Comparison of ENCODE assay signal across 26 mouse cellular contexts in the genomic region with DNA sequence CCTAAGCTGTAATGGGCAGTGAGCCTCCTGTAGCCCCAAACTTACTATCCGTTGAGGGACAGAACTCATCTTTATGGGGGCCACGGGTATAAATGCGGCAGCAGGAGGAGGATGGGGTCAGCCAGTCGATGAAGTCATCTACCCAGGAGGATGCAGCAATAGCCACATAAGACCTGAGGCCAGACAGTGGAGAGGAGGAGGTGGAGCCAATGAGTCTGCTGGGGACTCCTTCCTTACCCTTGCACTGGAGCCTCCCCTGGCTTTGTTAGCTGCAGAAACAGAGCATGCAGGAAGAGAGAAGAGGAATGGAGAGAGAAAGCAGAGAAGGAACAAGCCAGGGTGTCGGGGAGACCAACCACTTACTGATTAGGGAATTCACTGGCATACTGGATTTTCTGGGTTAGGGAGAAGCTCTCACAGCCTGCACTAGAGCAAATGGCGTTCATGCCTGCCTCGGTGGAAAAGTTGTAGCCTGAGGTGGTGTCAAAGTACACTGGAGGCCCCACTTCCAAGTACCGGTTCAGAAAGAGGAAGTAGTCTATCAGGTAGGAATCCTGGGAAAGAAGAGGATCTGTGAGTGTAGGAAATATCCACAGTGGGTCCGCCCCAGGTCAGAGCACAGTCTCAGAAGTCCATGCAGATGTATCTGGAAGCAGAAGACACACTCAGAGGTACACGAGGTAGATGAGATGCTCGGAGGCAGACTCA. TPM values are rescaled to one million over a fixed set of nuclear protein-coding genes. Genes with fewer than 3 reads are reported as not detected.
DNase-seq lines count a peak whose midpoint lies in the region; ATAC-seq and TF ChIP-seq lines count a peak whose summit lies in the region.
"Had no signal": no experiment of that assay in that cellular context is flagged by ENCODE, and none has a peak within 500 bp of the region (broad histone marks: within the 10 kb centered on the region; RNA-seq: fewer than 3 reads in every experiment).

No protein-coding gene starts in this region.

- H3K4me1 ChIP-seq in intestine, embryonic 16.5 days (ENCODE audit: control insufficient read depth, insufficient read depth, low read length), result no peaks in the 10 kb centered on the region
- H3K4me1 ChIP-seq: embryonic facial prominence, embryonic 13.5 days; embryonic facial prominence, embryonic 15.5 days; forebrain, embryonic 10.5 days; forebrain, embryonic 12.5 days had no signal

- H3K4me2 ChIP-seq in intestine, embryonic 16.5 days (ENCODE audit: low read depth, low read length), result peak overlapping the region; percentile 25; the same call in 1 of the 2 replicates
- H3K4me2 ChIP-seq: embryonic facial prominence, embryonic 13.5 days; embryonic facial prominence, embryonic 15.5 days; forebrain, embryonic 12.5 days had no signal

- H3K27me3 ChIP-seq in intestine, embryonic 16.5 days (replicated peaks; ENCODE audit: control insufficient read depth, insufficient read depth, low read length), result no peaks in the 10 kb centered on the region
- H3K27me3 ChIP-seq: embryonic facial prominence, embryonic 13.5 days; embryonic facial prominence, embryonic 15.5 days had no signal

- TF ChIP-seq CTCF in left cerebral cortex, adult 2 months (IDR thresholded peaks at IDR 0.05), result no peak

- H3K9ac ChIP-seq in intestine, embryonic 16.5 days (ENCODE audit: low read depth, low read length), result no peak overlapping the region; the same call in 1 of the 2 replicates
- H3K9ac ChIP-seq: embryonic facial prominence, embryonic 13.5 days; embryonic facial prominence, embryonic 15.5 days; forebrain, embryonic 12.5 days had no signal

- no peak for DNase-seq in layer of hippocampus, postnatal 36 days
- DNase-seq in right cerebral cortex, postnatal 10 days (ENCODE audit: low spot score in 2 of 2), result no peak
- no peak for DNase-seq in left cerebral cortex, adult 2 months (ENCODE audit: extremely low spot score in 1 of 2, low spot score in 2 of 2)
- DNase-seq: adrenal gland, adult 8-10 months; adrenal gland, postnatal 14 days; adrenal gland, postnatal 36 days; cerebellum, adult 11-12 months; cerebellum, adult 2 months; cerebellum, adult 9-11 months; cerebellum, postnatal 14 days; cerebellum, postnatal 36 days; embryo, embryonic 11 days had no signal

- H3K36me3 ChIP-seq in intestine, embryonic 16.5 days (ENCODE audit: control insufficient read depth, insufficient read depth, low read length), result no peaks in the 10 kb centered on the region
- H3K36me3 ChIP-seq: embryonic facial prominence, embryonic 13.5 days; embryonic facial prominence, embryonic 15.5 days; forebrain, embryonic 10.5 days; forebrain, embryonic 12.5 days had no signal

- H3K9me3 ChIP-seq in intestine, embryonic 16.5 days (ENCODE audit: control insufficient read depth, low read length), result no peaks in the 10 kb centered on the region
- H3K9me3 ChIP-seq: embryonic facial prominence, embryonic 13.5 days; embryonic facial prominence, embryonic 15.5 days; forebrain, embryonic 10.5 days; forebrain, embryonic 12.5 days had no signal

- peak; percentile 22; the same call in 1 of the 2 replicates for ATAC-seq in granulocyte monocyte progenitor cell, adult 5-6 weeks (replicated peaks; ENCODE audit: poor library complexity, severe bottlenecking)
- peak; percentile 76 for ATAC-seq in intestine, embryonic 16.5 days
- ATAC-seq: activated CD4-positive, CD25-positive, alpha-beta regulatory T cell, adult 4 months; forebrain, embryonic 14.5 days; forebrain, embryonic 16.5 days; Patski had no signal

- WGBS in intestine, embryonic 16.5 days, result 75% methylated on average over 11 of the region's 11 CpGs

- intact Hi-C loops in left cerebral cortex, adult 2 months (cut with DNase I), result no loop called here

- H3K27ac ChIP-seq in intestine, embryonic 16.5 days (ENCODE audit: low read length), result peak overlapping the region; percentile 14
- H3K27ac ChIP-seq in left cerebral cortex, adult 2 months, result no peak overlapping the region
- H3K27ac ChIP-seq: embryonic facial prominence, embryonic 13.5 days; embryonic facial prominence, embryonic 15.5 days; forebrain, embryonic 10.5 days; forebrain, embryonic 12.5 days had no signal

- H3K4me3 ChIP-seq in intestine, embryonic 16.5 days (ENCODE audit: low read length), result no peak overlapping the region
- no peak overlapping the region for H3K4me3 ChIP-seq in left cerebral cortex, adult 2 months
- H3K4me3 ChIP-seq: embryonic facial prominence, embryonic 13.5 days; embryonic facial prominence, embryonic 15.5 days; erythroblast, embryonic 14.5 days; forebrain, embryonic 10.5 days; forebrain, embryonic 12.5 days had no signal

RNA-seq across cellular contexts. Expression of a gene that starts 11.6 kb away (rescaled TPM):
- not detected in 2 replicates for total RNA-seq in granulocyte monocyte progenitor cell, adult 5-6 weeks (2014; fragmentation: Nextera tagmentation)
- total RNA-seq in granulocyte monocyte progenitor cell, adult 5-6 weeks (2017), result not detected in 2 replicates
- 26.5 and 43.4 TPM in 2 replicates for polyA plus RNA-seq in intestine, embryonic 16.5 days (2015; fragmentation: Nextera tagmentation; extraction: Ambion mirVana)
- under 1 TPM; 0.28 to 0.30 TPM for total RNA-seq in layer of hippocampus, postnatal 36 days (2021)
- total RNA-seq in left cerebral cortex, adult 2 months (2021), result 1 to 10 TPM in 1 of 2 experiments, under 1 TPM in 1; 0.77 to 1.0 TPM
- total RNA-seq: adrenal gland, postnatal 14 days; common myeloid progenitor, adult 5-6 weeks; MEL had no signal
- polyA plus RNA-seq: activated CD4-positive, CD25-positive, alpha-beta regulatory T cell, adult 4 months; embryonic facial prominence, embryonic 11.5 days; erythroblast, embryonic 14.5 days; forebrain, embryonic 10.5 days; forebrain, embryonic 12.5 days had no signal

RNA-seq across cellular contexts. Expression of a gene that starts 18.1 kb away (rescaled TPM):
- total RNA-seq in granulocyte monocyte progenitor cell, adult 5-6 weeks (2014; fragmentation: Nextera tagmentation), result 27.0 and 29.7 TPM in 2 replicates
- total RNA-seq in granulocyte monocyte progenitor cell, adult 5-6 weeks (2017), result 27.0 and 35.4 TPM in 2 replicates
- polyA plus RNA-seq in intestine, embryonic 16.5 days (2015; fragmentation: Nextera tagmentation; extraction: Ambion mirVana), result 28.4 and 33.3 TPM in 2 replicates
- 100 to 1,000 TPM; 108 to 114 TPM for total RNA-seq in layer of hippocampus, postnatal 36 days (2021)
- total RNA-seq in left cerebral cortex, adult 2 months (2021), result 100 to 1,000 TPM; 120 to 125 TPM

RNA-seq across cellular contexts. Expression of a gene that starts 18.5 kb away (rescaled TPM):
- not detected in 2 replicates for total RNA-seq in granulocyte monocyte progenitor cell, adult 5-6 weeks (2014; fragmentation: Nextera tagmentation)
- total RNA-seq in granulocyte monocyte progenitor cell, adult 5-6 weeks (2017), result 1.3 TPM in 1 of 2 replicates, not detected in the other
- polyA plus RNA-seq in intestine, embryonic 16.5 days (2015; fragmentation: Nextera tagmentation; extraction: Ambion mirVana), result 0.45 and 0.62 TPM in 2 replicates
- under 1 TPM in 1 of 2 experiments, not detected in 1; 0.50 TPM for total RNA-seq in layer of hippocampus, postnatal 36 days (2021)
- total RNA-seq in left cerebral cortex, adult 2 months (2021), result under 1 TPM in 1 of 2 experiments, not detected in 1; 0.56 TPM
- total RNA-seq: adrenal gland, postnatal 14 days had no signal
- polyA plus RNA-seq: activated CD4-positive, CD25-positive, alpha-beta regulatory T cell, adult 4 months; erythroblast, embryonic 14.5 days had no signal

RNA-seq across cellular contexts. Expression of a gene that starts 49.2 kb away (rescaled TPM):
- total RNA-seq in granulocyte monocyte progenitor cell, adult 5-6 weeks (2014; fragmentation: Nextera tagmentation), result 41.7 and 50.7 TPM in 2 replicates
- total RNA-seq in granulocyte monocyte progenitor cell, adult 5-6 weeks (2017), result 49.0 and 51.7 TPM in 2 replicates
- 100 and 110 TPM in 2 replicates for polyA plus RNA-seq in intestine, embryonic 16.5 days (2015; fragmentation: Nextera tagmentation; extraction: Ambion mirVana)
- total RNA-seq in layer of hippocampus, postnatal 36 days (2021), result 10 to 100 TPM; 43.1 to 44.5 TPM
- 10 to 100 TPM; 48.1 to 50.2 TPM for total RNA-seq in left cerebral cortex, adult 2 months (2021)

RNA-seq across cellular contexts. Expression of a gene that starts 56.3 kb away (rescaled TPM):
- 41.8 and 47.2 TPM in 2 replicates for total RNA-seq in granulocyte monocyte progenitor cell, adult 5-6 weeks (2014; fragmentation: Nextera tagmentation)
- total RNA-seq in granulocyte monocyte progenitor cell, adult 5-6 weeks (2017), result 39.8 and 50.5 TPM in 2 replicates
- polyA plus RNA-seq in intestine, embryonic 16.5 days (2015; fragmentation: Nextera tagmentation; extraction: Ambion mirVana), result 165 and 177 TPM in 2 replicates
- 100 to 1,000 TPM; 107 TPM for total RNA-seq in layer of hippocampus, postnatal 36 days (2021)
- 100 to 1,000 TPM in 1 of 2 experiments, 10 to 100 TPM in 1; 96.2 to 102 TPM for total RNA-seq in left cerebral cortex, adult 2 months (2021)
